Mouse (Mus musculus): ENCODE results near the gene Pex11a.

Gene Pex11a

DNA sequence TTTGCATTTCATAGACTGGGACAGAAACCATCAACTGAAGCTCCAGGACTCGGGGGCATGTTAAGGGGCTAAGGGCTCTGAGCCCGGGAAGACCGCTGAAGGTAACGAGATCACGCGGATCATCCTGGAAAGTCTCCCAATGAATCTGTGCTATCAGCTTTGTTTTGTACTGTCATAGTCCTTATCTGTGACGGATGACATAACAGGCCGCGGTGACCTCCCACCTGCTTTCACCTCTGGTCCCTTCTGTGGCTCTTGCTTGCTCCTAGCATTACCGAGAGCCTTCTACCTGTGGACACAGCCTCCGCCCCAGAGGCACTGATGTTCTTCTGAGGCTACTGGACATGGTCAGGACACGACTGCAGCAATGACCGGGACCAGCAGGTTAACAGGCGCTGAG lies 6.4 kb downstream of the Pex11a start:
- no peak for DNase-seq

DNA sequence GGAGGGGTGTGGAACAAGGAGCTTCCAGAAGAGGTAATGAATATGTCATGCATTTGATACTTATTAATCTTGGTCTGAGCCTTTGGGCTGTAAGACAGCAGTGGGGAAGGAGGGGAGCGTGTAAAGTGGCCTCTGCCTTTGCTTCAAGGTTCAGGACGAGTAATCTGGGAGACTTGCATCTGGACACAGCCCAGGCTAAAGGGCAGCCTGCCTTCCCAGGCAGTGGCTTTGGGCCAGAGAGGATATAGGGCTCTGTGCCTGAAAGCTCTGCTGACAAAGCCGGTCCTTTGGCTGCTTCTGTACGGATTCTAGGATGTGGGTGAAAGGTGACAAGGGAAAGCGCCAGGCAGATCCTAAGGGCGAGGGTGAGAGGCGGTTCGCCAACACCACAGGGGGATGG lies 8.4 kb downstream of the Pex11a start:
- no peak for DNase-seq

DNA sequence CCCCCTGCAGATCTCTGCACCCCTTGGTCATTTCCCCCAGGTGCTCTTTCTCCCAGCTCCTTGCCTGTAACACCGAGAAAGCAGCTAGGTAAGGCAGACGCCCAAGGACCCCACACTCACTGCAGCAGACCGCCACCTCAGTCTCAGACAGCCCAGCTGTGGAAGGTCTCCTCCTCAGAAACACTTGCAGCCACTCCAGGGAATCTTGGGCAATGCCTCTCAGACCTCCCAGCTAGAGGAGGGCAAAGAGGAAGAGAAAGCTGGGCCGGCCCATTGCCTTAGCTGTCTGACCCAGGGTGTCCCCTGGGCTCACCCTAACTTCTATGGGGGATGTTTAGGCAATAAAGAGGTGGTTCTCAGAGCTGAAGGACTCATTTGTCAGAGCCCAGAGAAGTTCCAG lies 10.3 kb downstream of the Pex11a start, which contains the start of gene Plin1:
Gene Plin1 (minus strand): TSS at position 282 of the 400 bp plus-strand sequence.
- DNase-seq = no peak

DNA sequence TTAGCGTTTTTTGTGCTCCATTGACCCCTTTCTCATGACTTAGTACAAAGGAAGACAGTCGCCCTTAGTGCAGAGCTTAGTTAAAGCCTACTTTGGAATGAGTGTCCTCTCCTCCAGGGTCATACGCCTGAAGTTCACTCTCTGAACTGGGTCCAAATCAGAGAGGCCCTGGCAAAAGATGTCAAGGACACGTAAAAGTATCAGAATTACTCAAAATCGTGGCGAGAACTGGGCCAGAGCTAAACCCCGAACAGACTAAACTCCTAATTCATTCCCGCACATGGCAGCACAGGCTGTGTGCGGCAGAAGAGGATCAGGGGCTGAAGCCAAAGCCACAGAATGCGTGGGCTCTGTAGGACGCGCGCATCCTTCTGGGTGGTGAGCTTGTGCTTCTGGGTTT lies 11.5 kb downstream of the Pex11a start:
- DNase-seq = no peak

DNA sequence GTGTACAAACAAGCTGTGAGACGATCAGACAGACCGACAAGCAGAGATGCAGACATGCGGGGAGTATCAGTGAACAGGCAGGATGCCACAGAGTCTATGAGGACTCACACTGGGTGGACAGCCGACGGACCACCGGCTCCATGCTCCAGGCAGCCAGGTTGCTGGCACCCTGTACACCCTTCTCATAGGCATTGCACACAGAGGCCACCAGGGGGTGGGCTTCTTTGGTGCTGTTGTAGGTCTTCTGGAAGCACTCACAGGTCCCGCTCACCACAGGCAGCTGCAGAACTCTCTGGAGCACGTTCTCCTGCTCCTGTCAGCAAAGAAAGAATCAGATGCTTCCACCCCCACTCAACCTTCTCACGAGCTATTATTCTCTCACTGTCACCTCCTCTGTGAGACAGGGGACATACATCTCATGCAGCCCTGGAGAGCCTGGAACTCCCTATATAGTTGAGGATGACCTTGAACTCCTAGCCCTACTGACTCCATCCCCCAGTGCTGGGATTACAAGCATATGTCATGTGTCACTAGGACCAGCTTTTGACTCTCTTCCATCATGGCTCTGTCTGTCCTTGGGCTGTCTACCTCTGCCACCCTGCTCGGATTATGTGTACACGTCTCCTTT lies 13.1 kb downstream of the Pex11a start:
- DNase-seq = peak; percentile 25

DNA sequence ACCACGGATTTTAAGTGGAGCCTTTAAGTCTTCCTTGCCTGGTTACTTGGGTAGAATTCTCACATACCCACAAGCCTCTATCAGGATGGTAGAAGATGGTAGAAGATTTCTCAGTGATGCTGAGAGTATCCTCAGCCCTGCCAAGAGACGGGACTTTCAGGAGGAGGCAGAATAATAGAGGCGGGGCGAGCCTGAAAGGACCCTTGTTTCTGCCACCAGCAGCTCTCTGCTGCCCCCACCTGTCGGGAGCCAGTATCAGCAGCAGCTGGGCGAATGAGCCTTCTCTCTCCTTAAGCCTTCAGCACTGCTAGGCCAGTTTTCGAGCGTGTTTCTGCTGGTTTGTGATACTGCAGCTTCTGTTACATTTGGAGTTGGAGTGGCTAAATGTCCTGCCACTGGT lies 13.8 kb downstream of the Pex11a start:
- DNase-seq = peak; percentile 72

DNA sequence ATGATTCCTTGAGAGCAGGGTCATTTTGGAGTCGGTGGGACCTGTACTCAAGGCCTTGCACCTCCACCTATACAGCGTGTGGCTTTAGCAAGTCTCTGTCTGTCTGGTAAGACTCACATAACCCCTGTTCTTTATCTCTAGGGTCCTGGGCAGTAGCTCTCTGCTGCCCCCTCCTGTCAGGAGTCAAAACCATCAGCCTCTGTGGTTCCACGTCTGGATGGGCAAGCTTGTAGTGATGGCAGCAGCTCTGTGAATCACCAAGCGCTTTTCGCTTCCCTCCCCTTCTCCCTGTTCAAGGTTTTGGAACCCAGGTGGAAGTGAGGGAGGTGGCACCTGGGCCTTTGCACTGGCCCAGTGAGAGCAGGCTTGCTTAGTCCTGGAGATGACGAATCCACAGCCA lies 14.7 kb downstream of the Pex11a start:
- peak; percentile 40 for DNase-seq

DNA sequence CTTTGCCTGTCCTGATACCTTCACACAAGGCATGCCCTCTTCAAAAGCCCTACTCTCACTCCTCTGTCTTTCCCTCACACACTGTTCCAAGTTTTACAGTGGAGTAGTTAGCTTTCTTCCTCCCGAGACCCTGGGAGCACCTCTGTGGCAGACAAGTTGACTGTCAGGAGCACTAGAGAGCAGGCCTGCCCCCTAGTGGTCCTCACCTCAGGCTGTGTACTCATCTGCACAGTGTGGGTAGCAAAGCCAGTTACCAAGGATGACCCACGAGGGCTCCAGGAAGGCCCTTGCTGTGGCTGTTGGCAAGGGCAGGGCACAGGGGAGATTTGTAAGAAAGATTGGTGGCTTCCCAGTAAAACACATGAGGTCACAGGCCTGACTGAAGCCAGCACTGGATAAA lies 15.8 kb downstream of the Pex11a start:
- DNase-seq = peak; percentile 67

DNA sequence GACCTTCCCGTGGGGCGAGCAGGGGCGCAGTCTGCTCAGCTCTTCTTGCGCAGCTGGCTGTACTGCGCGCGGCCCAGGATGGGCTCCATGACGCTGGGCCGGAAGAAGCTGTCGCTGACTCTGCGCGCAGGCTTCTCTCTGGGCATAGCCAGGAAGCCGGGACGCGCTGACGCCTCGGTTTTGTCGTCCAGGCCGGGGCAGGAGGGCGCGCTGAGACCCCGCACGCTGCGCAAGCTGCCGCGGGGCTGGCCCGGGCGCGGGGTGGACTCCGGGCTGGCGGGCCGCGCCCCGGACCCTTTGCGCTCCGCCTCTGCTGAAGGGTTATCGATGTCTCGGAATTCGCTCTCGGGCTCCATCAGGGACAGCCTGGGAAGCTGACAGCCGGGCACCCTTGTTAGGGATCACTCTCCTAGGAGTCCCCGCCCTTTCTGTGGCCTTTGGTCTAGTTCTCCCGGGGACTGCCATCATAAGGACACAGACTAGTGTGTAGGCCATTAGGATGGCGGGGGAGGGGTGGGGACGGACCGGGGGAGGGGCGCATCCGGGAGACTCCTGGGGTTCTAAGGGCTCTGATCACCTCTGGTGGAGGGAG lies 21.4 kb downstream of the Pex11a start:
- DNase-seq = peak; percentile 54

DNA sequence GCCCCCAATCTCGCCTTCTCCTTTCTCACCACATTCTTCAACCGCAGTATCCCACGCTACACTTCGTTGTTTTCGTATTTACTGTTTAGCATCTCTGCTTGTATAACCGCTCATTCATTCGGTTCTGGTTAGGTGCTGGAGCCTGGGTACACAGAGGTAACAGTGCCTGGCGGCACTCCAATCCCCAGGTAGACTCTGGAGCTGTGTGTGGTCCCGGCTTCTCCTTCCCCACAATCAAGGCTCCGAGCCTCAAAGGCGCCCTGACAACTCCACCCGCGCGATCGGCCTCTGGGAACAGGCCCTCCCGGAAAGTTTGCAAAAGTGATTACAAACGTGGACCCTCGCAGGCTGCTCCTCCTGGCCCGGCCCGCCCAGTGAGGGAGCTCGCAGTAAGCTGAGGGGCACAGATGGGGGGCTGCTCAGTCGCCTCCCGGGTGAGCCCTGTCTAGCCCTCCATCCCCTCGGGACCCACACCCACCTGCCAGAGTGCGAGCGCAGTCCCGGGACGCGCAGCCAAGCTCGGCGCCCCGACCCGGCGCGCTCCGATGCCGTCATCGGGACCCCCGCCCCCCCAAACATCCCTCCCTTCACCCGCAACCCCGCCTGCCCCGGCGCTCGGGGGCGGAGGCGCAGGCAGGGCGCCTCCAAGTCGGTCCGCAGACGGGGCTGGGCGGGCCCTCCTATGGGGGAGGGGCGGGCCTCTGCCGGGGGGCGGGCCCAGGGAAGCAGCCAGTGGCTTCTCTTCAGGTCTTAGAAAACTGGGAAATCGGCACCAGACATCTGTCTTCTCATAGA lies 27.5 kb downstream of the Pex11a start, which contains the start of gene Kif7:
Gene Kif7 (minus strand): TSS at position 534 of the 795 bp plus-strand sequence.
- DNase-seq = peak; percentile 55

DNA sequence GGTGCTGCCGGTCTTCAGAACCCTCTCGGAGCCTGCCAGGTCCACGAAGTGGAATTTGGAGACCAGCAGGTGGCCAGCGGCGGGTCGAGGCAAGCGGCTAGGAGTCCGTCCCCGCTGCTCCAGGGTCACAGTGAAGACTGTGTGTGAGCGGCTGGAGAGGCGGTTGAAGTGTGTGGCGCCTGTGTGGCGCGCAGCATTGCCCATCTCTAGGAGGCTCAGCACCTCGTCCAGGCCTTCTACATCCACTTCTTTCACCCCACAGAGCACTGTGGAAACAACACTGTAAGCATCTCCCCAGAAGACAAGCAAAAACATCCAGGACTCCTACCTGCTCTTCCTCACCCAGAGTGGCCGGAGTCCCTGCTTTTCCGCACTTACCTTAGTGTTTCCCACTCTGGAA lies 32.1 kb downstream of the Pex11a start:
- DNase-seq = no peak

DNA sequence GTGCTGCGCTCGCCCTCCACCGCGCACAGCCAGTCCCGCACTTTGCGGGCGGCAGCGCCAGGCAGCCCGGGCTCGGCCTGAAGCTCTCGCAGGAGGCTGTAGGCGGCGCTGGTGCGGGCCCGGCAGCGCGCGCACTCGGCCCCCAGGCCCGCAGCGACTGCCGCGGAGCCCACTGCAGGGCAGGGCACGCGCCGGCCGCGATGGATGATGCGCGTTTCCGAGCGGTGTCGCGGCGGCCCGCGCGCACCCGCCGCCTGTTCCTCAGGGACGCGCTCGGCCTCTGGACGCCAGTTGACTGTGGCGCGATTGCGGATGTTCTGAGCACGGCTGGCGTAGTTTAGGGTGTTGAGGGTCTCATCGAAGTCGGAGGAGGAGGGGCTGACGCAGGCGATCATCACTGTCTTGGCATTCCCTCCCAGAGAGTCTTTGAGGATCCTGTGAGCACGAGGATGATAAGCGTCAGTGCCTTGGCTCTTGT lies 32.8 kb downstream of the Pex11a start:
- DNase-seq = peak; percentile 76

DNA sequence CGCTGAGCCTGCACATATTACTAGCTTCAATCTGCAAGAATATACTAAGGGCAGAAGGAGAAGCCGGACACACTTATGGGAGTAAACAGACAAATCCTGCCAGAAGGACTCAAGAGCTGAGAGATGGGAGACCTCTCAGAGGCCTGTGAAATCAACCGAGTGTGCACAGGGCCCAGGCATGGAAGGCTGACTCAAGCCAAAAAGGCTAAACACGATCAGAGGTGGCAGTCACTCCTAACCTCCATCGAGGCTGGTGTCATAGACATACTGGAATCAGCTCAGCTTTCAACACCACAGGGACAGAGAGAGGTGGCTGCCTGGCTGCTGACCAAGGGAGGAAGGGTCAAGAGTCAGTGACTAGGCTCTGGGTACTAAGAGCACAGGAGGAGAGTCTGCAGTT lies 37.7 kb downstream of the Pex11a start:
- DNase-seq = no peak

DNA sequence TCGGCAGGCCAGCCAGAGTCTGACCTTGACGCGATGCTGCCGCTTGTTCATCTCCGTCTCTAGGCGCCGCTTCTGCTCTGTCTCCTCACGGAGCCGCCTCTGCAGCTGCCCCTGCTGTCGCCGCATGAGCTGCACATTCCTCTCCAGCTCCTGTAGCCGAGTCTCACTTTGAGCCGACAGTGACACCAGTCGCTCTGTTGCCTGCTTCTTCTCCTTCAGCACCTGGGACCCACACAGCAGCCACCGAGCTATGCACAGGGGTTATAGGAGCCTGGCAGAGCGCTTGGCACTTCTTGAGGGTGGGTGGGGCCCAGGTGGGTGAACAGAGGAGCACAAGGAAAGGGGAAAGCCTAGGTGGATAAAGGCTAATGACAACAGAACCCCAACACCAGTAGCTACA lies 40.2 kb downstream of the Pex11a start:
- no peak for DNase-seq

DNA sequence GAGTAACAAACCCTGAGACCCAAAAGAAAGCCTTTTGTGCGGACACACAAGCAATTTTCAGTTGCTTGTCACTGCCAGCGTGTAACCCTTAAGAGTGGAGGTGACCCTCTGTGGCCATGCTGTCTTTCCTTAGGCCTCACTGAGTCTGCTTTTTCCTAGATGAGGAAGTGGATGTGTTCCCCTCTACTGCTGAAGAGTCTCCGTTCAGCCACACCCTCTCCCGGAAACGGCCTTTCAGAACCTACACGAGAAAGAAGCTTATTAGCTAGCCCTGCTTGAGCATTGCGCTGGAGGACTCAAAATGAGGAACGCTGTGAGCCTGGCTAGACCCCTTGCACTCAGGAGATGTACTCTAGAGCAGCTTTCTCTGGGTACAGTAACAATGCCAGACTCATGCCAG lies 46.4 kb downstream of the Pex11a start:
- DNase-seq = no peak
